Mouse (Mus musculus) embryonic facial prominence, embryonic 15.5 days (tissue): Measurements from ENCODE around the gene Adgrg6. TPM values are rescaled to one million over a fixed set of nuclear protein-coding genes. Genes with fewer than 3 reads are reported as not detected.

Experiments used
- ATAC-seq: fragments of 200-750 bp; cut with Nextera tagmentation; 2 replicates; pipeline ENCODE4 v1.8.0; 2017; ENCODE audit warnings: low read depth, moderate TSS enrichment; ENCODE audit not compliant: insufficient number of reproducible peaks, low FRiP score, low TSS enrichment
- H3K27ac ChIP-seq: fragments of 300-500 bp; sonication (generic); replicated peaks from 2 replicates; pipeline ENCODE4 v1.5.1; 2015; ENCODE audit warnings: mild to moderate bottlenecking, inconsistent platforms
- H3K27me3 ChIP-seq: fragments of 300-500 bp; sonication (generic); 2 replicates; pipeline ENCODE4 v1.6.1; 2015; ENCODE audit warnings: inconsistent platforms
- H3K36me3 ChIP-seq: fragments of 300-500 bp; sonication (generic); 2 replicates; pipeline ENCODE4 v1.6.1; 2015; ENCODE audit warnings: mild to moderate bottlenecking, inconsistent platforms
- H3K4me1 ChIP-seq: fragments of 300-500 bp; sonication (generic); 2 replicates; pipeline ENCODE4 v1.6.1; 2015; ENCODE audit warnings: inconsistent platforms
- H3K4me2 ChIP-seq: fragments of 300-500 bp; sonication (generic); replicated peaks from 2 replicates; pipeline ENCODE4 v1.6.1; 2015; ENCODE audit warnings: mild to moderate bottlenecking, inconsistent platforms
- H3K4me3 ChIP-seq: fragments of 300-500 bp; sonication (generic); replicated peaks from 2 replicates; pipeline ENCODE4 v1.5.1; 2015; ENCODE audit warnings: mild to moderate bottlenecking, inconsistent platforms
- H3K9ac ChIP-seq: fragments of 300-500 bp; sonication (generic); 2 replicates; pipeline ENCODE4 v1.6.1; 2015; ENCODE audit warnings: inconsistent platforms
- H3K9me3 ChIP-seq: fragments of 300-500 bp; sonication (generic); replicated peaks from 2 replicates; pipeline ENCODE4 v1.6.1; 2016; ENCODE audit warnings: inconsistent platforms
- WGBS: fragments of 180-500 bp; shearing (Covaris S2); methylation state at CpG from one replicate; pipeline ENCODE4 v1.1.7; 2015; 5-methylcytosine and 5-hydroxymethylcytosine counted together
- polyA plus RNA-seq: library from polyadenylated mRNA; unstranded; fragments of >200 nt; fragmentation: Nextera tagmentation; extraction: Ambion mirVana; gene quantifications from 2 replicates; pipeline ENCODE4 v1.2.1, GENCODE M21; 2015

The Adgrg6 gene
- polyA plus RNA-seq, 1 experiment from 2014 or later: 8.0 TPM

DNA sequence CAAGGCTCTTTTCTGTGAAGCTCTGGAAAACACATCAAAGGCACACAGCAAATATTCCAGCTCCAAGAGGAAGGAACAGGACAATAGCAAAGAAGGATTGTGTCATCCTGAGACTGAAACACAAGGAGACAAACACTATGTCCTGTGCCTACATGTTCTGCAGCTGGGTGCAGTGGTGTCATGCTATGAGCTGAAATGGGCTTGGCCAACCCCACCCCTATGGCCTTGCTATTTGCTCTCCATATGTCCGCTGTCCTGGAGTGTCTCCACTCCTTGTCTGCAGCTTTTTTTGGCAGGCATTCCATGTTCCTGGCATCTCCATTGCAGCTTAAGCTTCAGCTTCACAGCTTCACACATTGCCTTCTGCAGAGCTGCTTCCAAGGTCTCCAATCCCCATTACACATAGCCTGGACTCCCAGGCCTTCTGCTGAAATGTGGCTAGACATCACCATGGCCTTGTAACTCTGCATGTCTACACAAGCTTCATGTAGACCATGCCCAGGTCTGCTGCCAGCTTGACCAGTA, 180.3 kb downstream of the Adgrg6 start:
- no peak for ATAC-seq
- H3K4me2 ChIP-seq: no peak overlapping the region
- no peaks in the 10 kb centered on the region for H3K9me3 ChIP-seq
- H3K27me3 ChIP-seq: no peaks in the 10 kb centered on the region
- no peaks in the 10 kb centered on the region for H3K4me1 ChIP-seq
- WGBS: 81% methylated on average over 1 of the region's 1 CpGs
- H3K4me3 ChIP-seq: no peak overlapping the region
- H3K9ac ChIP-seq: no peak overlapping the region
- no peaks in the 10 kb centered on the region for H3K36me3 ChIP-seq
- no peak overlapping the region for H3K27ac ChIP-seq

DNA sequence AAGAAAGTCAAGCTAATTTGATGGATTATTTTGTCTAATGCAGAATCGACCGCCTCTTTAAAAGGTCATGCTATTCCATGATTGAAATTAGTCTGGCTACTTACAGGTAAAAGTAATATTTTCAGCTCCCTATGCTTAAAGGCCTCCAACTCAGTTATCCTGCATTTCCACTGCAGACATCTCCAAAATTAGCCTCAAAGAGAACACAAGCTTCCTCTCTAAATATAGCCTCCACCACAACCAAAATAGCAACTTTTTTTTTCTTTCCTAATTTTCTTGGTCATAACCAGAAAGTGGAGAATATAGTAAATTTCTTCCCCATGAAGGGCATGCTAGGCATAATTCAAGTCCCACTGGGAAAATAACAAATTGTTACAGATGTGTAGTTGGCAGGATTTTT, 182.2 kb downstream of the Adgrg6 start:
- ATAC-seq: no peak
- no peak overlapping the region for H3K27ac ChIP-seq
- H3K27me3 ChIP-seq: no peaks in the 10 kb centered on the region
- no peaks in the 10 kb centered on the region for H3K4me1 ChIP-seq
- no peaks in the 10 kb centered on the region for H3K36me3 ChIP-seq
- H3K4me2 ChIP-seq: no peak overlapping the region
- no peak overlapping the region for H3K4me3 ChIP-seq
- no peaks in the 10 kb centered on the region for H3K9me3 ChIP-seq
- H3K9ac ChIP-seq: no peak overlapping the region
- 91% methylated on average over 2 of the region's 2 CpGs for WGBS

DNA sequence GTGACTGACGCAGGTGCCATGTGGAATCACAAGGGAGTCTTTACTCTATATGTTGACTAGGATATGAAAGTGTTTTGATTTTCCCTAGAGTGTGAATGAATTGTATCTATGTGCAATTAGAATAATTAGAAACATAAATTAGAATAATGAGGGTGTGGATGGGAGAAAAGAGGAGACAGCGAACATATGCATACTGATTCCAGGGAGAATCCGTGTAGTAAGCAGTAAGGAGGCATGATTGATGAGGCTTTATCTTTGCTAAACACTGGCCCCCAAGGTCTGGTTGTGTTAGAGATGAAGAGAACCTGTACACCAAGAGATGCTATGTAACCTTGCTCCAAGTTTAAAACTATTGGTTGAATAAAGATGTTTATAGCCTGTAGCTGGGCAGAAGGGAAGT, 187.2 kb downstream of the Adgrg6 start:
- no peaks in the 10 kb centered on the region for H3K36me3 ChIP-seq
- ATAC-seq: no peak
- no peak overlapping the region for H3K4me2 ChIP-seq
- no peak overlapping the region for H3K9ac ChIP-seq
- H3K27me3 ChIP-seq: no peaks in the 10 kb centered on the region
- 79% methylated on average over 3 of the region's 3 CpGs for WGBS
- no peaks in the 10 kb centered on the region for H3K9me3 ChIP-seq
- no peak overlapping the region for H3K27ac ChIP-seq
- no peak overlapping the region for H3K4me3 ChIP-seq
- no peaks in the 10 kb centered on the region for H3K4me1 ChIP-seq

Other genes starting within 250 kb of the Adgrg6 start
- 88.9 and 89.9 TPM in 2 replicates for gene Vta1, start 159.9 kb upstream of the Adgrg6 start, polyA plus RNA-seq
- gene Nmbr, start 159.9 kb upstream of the Adgrg6 start, polyA plus RNA-seq: 0.28 and 0.56 TPM in 2 replicates
- gene Gje1, start 172.6 kb upstream of the Adgrg6 start, polyA plus RNA-seq: 0.28 TPM in 1 of 2 replicates, not detected in the other